Mouse (Mus musculus): ENCODE results near the gene Ltc4s.

Ltc4s gene

GRCm38 (mm10) chr11:50224671-50225530 lies 13.5 kb downstream of the Ltc4s start:
- DNase-seq (ENCODE audit: extremely low read depth, low read depth), result peak; percentile 93

GRCm38 (mm10) chr11:50223783-50224662 lies 14.4 kb downstream of the Ltc4s start:
- DNase-seq (ENCODE audit: extremely low read depth, low read depth), result peak; percentile 53

GRCm38 (mm10) chr11:50222559-50223276 lies 15.7 kb downstream of the Ltc4s start:
- DNase-seq (ENCODE audit: extremely low read depth, low read depth), result no peak

GRCm38 (mm10) chr11:50219833-50220232 lies 18.6 kb downstream of the Ltc4s start:
- DNase-seq (ENCODE audit: extremely low read depth, low read depth), result no peak

- no peak for DNase-seq (ENCODE audit: extremely low read depth, low read depth)
These were observed 20.6 kb downstream of the Ltc4s start for GRCm38 (mm10) chr11:50217811-50218210.

- no peak for DNase-seq (ENCODE audit: extremely low read depth, low read depth)
These were observed 21.6 kb downstream of the Ltc4s start for GRCm38 (mm10) chr11:50216724-50217366.

GRCm38 (mm10) chr11:50215633-50216032 lies 22.8 kb downstream of the Ltc4s start:
- DNase-seq (ENCODE audit: extremely low read depth, low read depth), result no peak

GRCm38 (mm10) chr11:50214631-50215030 lies 23.8 kb downstream of the Ltc4s start:
- DNase-seq (ENCODE audit: extremely low read depth, low read depth), result no peak

GRCm38 (mm10) chr11:50212848-50213758 lies 25.3 kb downstream of the Ltc4s start:
- no peak for DNase-seq (ENCODE audit: extremely low read depth, low read depth)

- no peak for DNase-seq (ENCODE audit: extremely low read depth, low read depth)
These were observed 26.2 kb downstream of the Ltc4s start for GRCm38 (mm10) chr11:50212060-50212739.

- no peak for DNase-seq (ENCODE audit: extremely low read depth, low read depth)
These were observed 26.9 kb downstream of the Ltc4s start for GRCm38 (mm10) chr11:50211322-50212059.

- DNase-seq (ENCODE audit: extremely low read depth, low read depth), result peak; percentile 57
These were observed 27.8 kb downstream of the Ltc4s start, which contains the start of the genes Sqstm1 and Mgat4b for GRCm38 (mm10) chr11:50210505-50211151. Sqstm1 (minus strand) TSS chr11:50210827. Mgat4b (plus strand) TSS chr11:50210890.

GRCm38 (mm10) chr11:50210101-50210504 lies 28.3 kb downstream of the Ltc4s start:
- peak; percentile 87 for DNase-seq (ENCODE audit: extremely low read depth, low read depth)

GRCm38 (mm10) chr11:50208039-50208438 lies 30.4 kb downstream of the Ltc4s start:
- DNase-seq (ENCODE audit: extremely low read depth, low read depth), result no peak

GRCm38 (mm10) chr11:50207344-50207743 lies 31.1 kb downstream of the Ltc4s start:
- DNase-seq (ENCODE audit: extremely low read depth, low read depth), result no peak

- DNase-seq (ENCODE audit: extremely low read depth, low read depth), result no peak
These were observed 32.4 kb downstream of the Ltc4s start for GRCm38 (mm10) chr11:50206037-50206436.

GRCm38 (mm10) chr11:50205434-50205833 lies 33.0 kb downstream of the Ltc4s start:
- DNase-seq (ENCODE audit: extremely low read depth, low read depth), result no peak

- DNase-seq (ENCODE audit: extremely low read depth, low read depth), result no peak
These were observed 35.1 kb downstream of the Ltc4s start for GRCm38 (mm10) chr11:50203302-50203827.

Data from MEL-GATA-1-ER (cell line).